Mouse (Mus musculus): Measurements from ENCODE around the gene Prkag3. TPM values are rescaled to one million over a fixed set of nuclear protein-coding genes. Genes with fewer than 3 reads are reported as not detected.

Prkag3 gene
- polyA plus RNA-seq, 1 experiment from 2014 or later, result 6.4 TPM

GRCm38 (mm10) chr1:74698791-74699190 is 50.2 kb downstream of the Prkag3 start:
- no peak for DNase-seq (ENCODE audit: low spot score)
- H3K4me1 ChIP-seq (ENCODE audit: control insufficient read depth, insufficient read depth, low read length), result no peaks in the 10 kb centered on the region
- H3K27me3 ChIP-seq (replicated peaks; ENCODE audit: control insufficient read depth, insufficient read depth, low read length), result no peaks in the 10 kb centered on the region
- H3K36me3 ChIP-seq (ENCODE audit: control insufficient read depth, insufficient read depth, low read length), result peaks cover 72% of the 10 kb centered on the region
- no peak overlapping the region for H3K4me3 ChIP-seq (ENCODE audit: low read depth, low read length)
- H3K9me3 ChIP-seq (ENCODE audit: control insufficient read depth, low read length), result no peaks in the 10 kb centered on the region
- H3K27ac ChIP-seq (replicated peaks; ENCODE audit: low read depth, low read length), result no peak overlapping the region
- H3K4me2 ChIP-seq (ENCODE audit: low read depth, low read length), result no peak overlapping the region
- 100% methylated on average over 1 of the region's 1 CpGs for WGBS
- ATAC-seq (ENCODE audit: low read depth), result no peak
- no peak overlapping the region for H3K9ac ChIP-seq (ENCODE audit: low read depth, low read length)

GRCm38 (mm10) chr1:74698353-74698752 is 50.7 kb downstream of the Prkag3 start:
- Histone ChIP-seq H3K9me3 (ENCODE audit: control insufficient read depth, low read length) (no peaks in the 10 kb centered on the region), H3K36me3 (ENCODE audit: control insufficient read depth, insufficient read depth, low read length) (peaks cover 73% of the 10 kb centered on the region), H3K4me2 (ENCODE audit: low read depth, low read length) (no peak overlapping the region), H3K9ac (ENCODE audit: low read depth, low read length) (no peak overlapping the region), H3K27ac (replicated peaks; ENCODE audit: low read depth, low read length) (no peak overlapping the region), H3K4me3 (ENCODE audit: low read depth, low read length) (no peak overlapping the region), H3K27me3 (replicated peaks; ENCODE audit: control insufficient read depth, insufficient read depth, low read length) (no peaks in the 10 kb centered on the region), H3K4me1 (ENCODE audit: control insufficient read depth, insufficient read depth, low read length) (no peaks in the 10 kb centered on the region)
- 93% methylated on average over 1 of the region's 1 CpGs for WGBS
- DNase-seq (ENCODE audit: low spot score) (no peak), ATAC-seq (ENCODE audit: low read depth) (no peak)

GRCm38 (mm10) chr1:74697416-74697815 is 51.6 kb downstream of the Prkag3 start:
- WGBS, result 86% methylated on average over 6 of the region's 6 CpGs
- no peak overlapping the region for H3K9ac ChIP-seq (ENCODE audit: low read depth, low read length)
- ATAC-seq (ENCODE audit: low read depth), result no peak
- no peaks in the 10 kb centered on the region for H3K9me3 ChIP-seq (ENCODE audit: control insufficient read depth, low read length)
- no peak for DNase-seq (ENCODE audit: low spot score)
- H3K4me3 ChIP-seq (ENCODE audit: low read depth, low read length), result no peak overlapping the region
- H3K4me2 ChIP-seq (ENCODE audit: low read depth, low read length), result no peak overlapping the region
- H3K27me3 ChIP-seq (replicated peaks; ENCODE audit: control insufficient read depth, insufficient read depth, low read length), result no peaks in the 10 kb centered on the region
- peaks cover 76% of the 10 kb centered on the region for H3K36me3 ChIP-seq (ENCODE audit: control insufficient read depth, insufficient read depth, low read length)
- no peaks in the 10 kb centered on the region for H3K4me1 ChIP-seq (ENCODE audit: control insufficient read depth, insufficient read depth, low read length)
- no peak overlapping the region for H3K27ac ChIP-seq (replicated peaks; ENCODE audit: low read depth, low read length)

DNA sequence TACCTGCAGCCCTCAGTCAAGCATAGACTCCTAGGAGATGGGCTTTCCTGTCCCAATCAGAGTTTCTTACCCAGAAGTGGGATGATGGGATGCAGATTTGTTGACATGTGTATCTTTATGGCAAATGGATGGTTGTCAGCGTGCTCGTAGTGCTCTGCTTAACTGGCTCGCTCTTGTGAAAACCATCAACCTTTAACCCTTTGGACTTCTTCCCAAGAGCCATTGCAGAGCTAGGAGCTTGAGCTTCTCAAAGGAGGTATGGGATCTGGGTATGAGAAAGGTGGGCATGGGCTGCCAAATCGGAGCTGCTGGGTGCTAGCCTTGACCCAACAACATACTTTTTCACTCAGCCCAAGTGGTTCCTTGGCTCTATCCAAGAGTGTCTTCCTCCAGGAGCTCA is 53.2 kb downstream of the Prkag3 start:
- Histone ChIP-seq H3K4me1 (ENCODE audit: control insufficient read depth, insufficient read depth, low read length) (no peaks in the 10 kb centered on the region), H3K9ac (ENCODE audit: low read depth, low read length) (no peak overlapping the region), H3K36me3 (ENCODE audit: control insufficient read depth, insufficient read depth, low read length) (peaks cover 85% of the 10 kb centered on the region), H3K4me3 (ENCODE audit: low read depth, low read length) (no peak overlapping the region), H3K4me2 (ENCODE audit: low read depth, low read length) (no peak overlapping the region), H3K27me3 (replicated peaks; ENCODE audit: control insufficient read depth, insufficient read depth, low read length) (no peaks in the 10 kb centered on the region), H3K27ac (replicated peaks; ENCODE audit: low read depth, low read length) (no peak overlapping the region), H3K9me3 (ENCODE audit: control insufficient read depth, low read length) (no peaks in the 10 kb centered on the region)
- DNase-seq (ENCODE audit: low spot score) (no peak), ATAC-seq (ENCODE audit: low read depth) (no peak)
- WGBS, result 93% methylated on average over 4 of the region's 4 CpGs

- 87% methylated on average over 8 of the region's 8 CpGs for WGBS
- ATAC-seq (ENCODE audit: low read depth) (no peak), DNase-seq (ENCODE audit: low spot score) (no peak)
- H3K27ac ChIP-seq (replicated peaks; ENCODE audit: low read depth, low read length), result no peak overlapping the region
- H3K27me3 ChIP-seq (replicated peaks; ENCODE audit: control insufficient read depth, insufficient read depth, low read length), result no peaks in the 10 kb centered on the region
- no peak overlapping the region for H3K9ac ChIP-seq (ENCODE audit: low read depth, low read length)
- no peaks in the 10 kb centered on the region for H3K9me3 ChIP-seq (ENCODE audit: control insufficient read depth, low read length)
- no peaks in the 10 kb centered on the region for H3K4me1 ChIP-seq (ENCODE audit: control insufficient read depth, insufficient read depth, low read length)
- no peak overlapping the region for H3K4me3 ChIP-seq (ENCODE audit: low read depth, low read length)
- peaks cover 87% of the 10 kb centered on the region for H3K36me3 ChIP-seq (ENCODE audit: control insufficient read depth, insufficient read depth, low read length)
- no peak overlapping the region for H3K4me2 ChIP-seq (ENCODE audit: low read depth, low read length)
Measured at GRCm38 (mm10) chr1:74693891-74694583, 55.0 kb downstream of the Prkag3 start.

Other genes with a start within 250 kb of the Prkag3 start
- gene Cnot9, start 243.2 kb downstream of the Prkag3 start, polyA plus RNA-seq (2014; fragmentation: Nextera tagmentation; extraction: Ambion mirVana), result 56.4 and 62.5 TPM in 2 replicates
- gene Plcd4, start 206.3 kb downstream of the Prkag3 start, polyA plus RNA-seq (2014; fragmentation: Nextera tagmentation; extraction: Ambion mirVana), result 2.0 and 2.9 TPM in 2 replicates
- 29.1 and 31.2 TPM in 2 replicates for gene Usp37, start 204.9 kb downstream of the Prkag3 start, polyA plus RNA-seq (2014; fragmentation: Nextera tagmentation; extraction: Ambion mirVana)
- gene Zfp142, start 161.0 kb downstream of the Prkag3 start, polyA plus RNA-seq (2014; fragmentation: Nextera tagmentation; extraction: Ambion mirVana), result 7.4 and 8.1 TPM in 2 replicates
- 16.6 and 18.9 TPM in 2 replicates for gene Bcs1l, start 160.9 kb downstream of the Prkag3 start, polyA plus RNA-seq (2014; fragmentation: Nextera tagmentation; extraction: Ambion mirVana)
- gene Rnf25, start 147.8 kb downstream of the Prkag3 start, polyA plus RNA-seq (2014; fragmentation: Nextera tagmentation; extraction: Ambion mirVana), result 7.0 and 8.8 TPM in 2 replicates
- 7.7 and 10.5 TPM in 2 replicates for gene Stk36, start 147.8 kb downstream of the Prkag3 start, polyA plus RNA-seq (2014; fragmentation: Nextera tagmentation; extraction: Ambion mirVana)
- gene Ttll4, start 87.5 kb downstream of the Prkag3 start, polyA plus RNA-seq (2014; fragmentation: Nextera tagmentation; extraction: Ambion mirVana), result 18.2 and 20.1 TPM in 2 replicates
- 9.0 and 9.7 TPM in 2 replicates for gene Cyp27a1, start 35.6 kb downstream of the Prkag3 start, polyA plus RNA-seq (2014; fragmentation: Nextera tagmentation; extraction: Ambion mirVana)
- 16.1 and 23.1 TPM in 2 replicates for gene Wnt6, start 22.7 kb upstream of the Prkag3 start, polyA plus RNA-seq (2014; fragmentation: Nextera tagmentation; extraction: Ambion mirVana)
- 6.1 and 6.7 TPM in 2 replicates for gene Wnt10a, start 42.3 kb upstream of the Prkag3 start, polyA plus RNA-seq (2014; fragmentation: Nextera tagmentation; extraction: Ambion mirVana)
- 0.60 and 0.79 TPM in 2 replicates for gene Cdk5r2, start 105.7 kb upstream of the Prkag3 start, polyA plus RNA-seq (2014; fragmentation: Nextera tagmentation; extraction: Ambion mirVana)
- not detected in 2 replicates for gene Fev, start 136.2 kb upstream of the Prkag3 start, polyA plus RNA-seq (2014; fragmentation: Nextera tagmentation; extraction: Ambion mirVana)
- gene Cryba2, start 143.9 kb upstream of the Prkag3 start, polyA plus RNA-seq (2014; fragmentation: Nextera tagmentation; extraction: Ambion mirVana), result not detected in 2 replicates
- gene Cfap65, start 186.4 kb upstream of the Prkag3 start, polyA plus RNA-seq (2014; fragmentation: Nextera tagmentation; extraction: Ambion mirVana), result 0.25 and 1.2 TPM in 2 replicates
- 2.0 and 2.2 TPM in 2 replicates for gene Ihh, start 202.5 kb upstream of the Prkag3 start, polyA plus RNA-seq (2014; fragmentation: Nextera tagmentation; extraction: Ambion mirVana)

All from embryonic facial prominence, embryonic 14.5 days (tissue).